Mouse (Mus musculus) bone marrow macrophage, adult 2 months (primary cell): Measurements from ENCODE around the gene Leng8.

ENCODE experiments used
- CTCF ChIP-seq: IDR thresholded peaks from 2 replicates; pipeline ENCODE4 v1.5.1; 2012; ENCODE audit warnings: low read depth, mild to moderate bottlenecking, low read length, moderate library complexity
- POLR2A ChIP-seq: IDR thresholded peaks from 2 replicates; pipeline ENCODE4 v1.6.1; 2012; ENCODE audit warnings: mild to moderate bottlenecking, low read depth, low read length, borderline replicate concordance

GRCm38 (mm10) chr7:4150059-4150541, 13.3 kb downstream of the Leng8 start, which contains the start of gene Leng9:
- no peak for TF ChIP-seq POLR2A
- no peak for TF ChIP-seq CTCF
